Mouse (Mus musculus) small intestine, adult 2 months (tissue): ENCODE measurements around the gene Cxcr5.

Experiments
- CTCF ChIP-seq: fragments of 200-500 bp; IDR thresholded peaks from 2 replicates; pipeline ENCODE4 v1.5.1; 2012; ENCODE audit warnings: low read depth, mild to moderate bottlenecking, control low read depth, inconsistent platforms, low read length, moderate library complexity, mixed read lengths; ENCODE audit not compliant: insufficient replicate concordance, insufficient read length; ENCODE audit errors: extremely low read depth
- POLR2A ChIP-seq: fragments of 200-500 bp; IDR thresholded peaks from 2 replicates; pipeline ENCODE4 v1.6.1; 2012; ENCODE audit warnings: low read depth, mild to moderate bottlenecking, control low read depth, inconsistent platforms, low read length, moderate library complexity

DNA sequence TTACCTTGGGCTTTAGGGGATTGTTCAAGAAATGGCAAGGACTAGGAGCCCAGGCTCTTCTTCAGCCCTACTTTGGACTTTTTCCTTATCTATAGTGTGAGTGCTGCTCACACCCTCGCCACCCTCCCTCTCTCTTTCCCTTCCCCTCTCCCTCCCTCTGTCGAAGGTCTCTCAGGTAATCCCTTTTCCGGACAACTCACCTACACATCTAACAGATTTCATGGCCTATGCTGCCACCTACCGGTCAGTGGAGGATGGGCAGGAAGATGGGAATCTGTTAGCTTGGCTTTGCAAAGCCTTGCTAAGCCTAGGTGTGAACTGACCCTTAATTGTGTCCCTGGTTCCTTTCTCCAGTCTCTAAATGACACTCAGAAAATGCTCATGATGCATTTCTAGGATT, 59.7 kb downstream of the Cxcr5 start:
- TF ChIP-seq POLR2A: no peak
- TF ChIP-seq CTCF: peak; percentile 92; the same call in 1 of the 2 replicates
